Mouse (Mus musculus) midbrain, embryonic 12.5 days (tissue): ENCODE results near the gene Mipol1. TPM values are rescaled to one million over a fixed set of nuclear protein-coding genes. Genes with fewer than 3 reads are reported as not detected.
"Not testable (repeated sequence)": the region's sequence is repeated elsewhere in the genome, so short reads cannot be mapped to it uniquely, and the experiment has no call there.

Experiments used
- ATAC-seq: fragments of 200-750 bp; cut with Nextera tagmentation; 2 replicates; pipeline ENCODE4 v1.8.0; 2017; ENCODE audit warnings: low read depth, moderate TSS enrichment, moderate library complexity; ENCODE audit not compliant: low FRiP score
- H3K27ac ChIP-seq: fragments of 300-500 bp; sonication (generic); replicated peaks from 2 replicates; pipeline ENCODE4 v1.5.1; 2016; ENCODE audit warnings: mild to moderate bottlenecking
- H3K27me3 ChIP-seq: fragments of 300-500 bp; sonication (generic); 2 replicates; pipeline ENCODE4 v1.6.1; 2016; ENCODE audit warnings: mild to moderate bottlenecking
- H3K36me3 ChIP-seq: fragments of 300-500 bp; sonication (generic); 2 replicates; pipeline ENCODE4 v1.6.1; 2016
- H3K4me1 ChIP-seq: fragments of 300-500 bp; sonication (generic); 2 replicates; pipeline ENCODE4 v1.6.1; 2016
- H3K4me2 ChIP-seq: fragments of 300-500 bp; sonication (generic); replicated peaks from 2 replicates; pipeline ENCODE4 v1.6.1; 2016; ENCODE audit warnings: mild to moderate bottlenecking, moderate library complexity
- H3K4me3 ChIP-seq: fragments of 300-500 bp; sonication (generic); 2 replicates; pipeline ENCODE4 v1.5.1; 2016; ENCODE audit warnings: mild to moderate bottlenecking
- H3K9ac ChIP-seq: fragments of 300-500 bp; sonication (generic); replicated peaks from 2 replicates; pipeline ENCODE4 v1.6.1; 2016; ENCODE audit warnings: mild to moderate bottlenecking, moderate library complexity
- H3K9me3 ChIP-seq: fragments of 300-500 bp; sonication (generic); 2 replicates; pipeline ENCODE4 v1.6.1; 2016; ENCODE audit warnings: mild to moderate bottlenecking
- WGBS: fragments of 180-500 bp; shearing (Covaris S2); methylation state at CpG from one replicate; pipeline ENCODE4 v1.1.7; 2016; 5-methylcytosine and 5-hydroxymethylcytosine counted together
- polyA plus RNA-seq: library from polyadenylated mRNA; unstranded; fragments of >200 nt; fragmentation: Nextera tagmentation; extraction: Ambion mirVana; gene quantifications from 2 replicates; pipeline ENCODE4 v1.2.1, GENCODE M21; 2016

The Mipol1 gene
- polyA plus RNA-seq, 1 experiment from 2014 or later: 7.9 TPM

GRCm38 (mm10) chr12:57387588-57388292 is 157.5 kb downstream of the Mipol1 start:
- Histone ChIP-seq H3K4me2 (no peak overlapping the region), H3K4me3 (no peak overlapping the region), H3K36me3 (no peaks in the 10 kb centered on the region), H3K9me3 (no peaks in the 10 kb centered on the region), H3K9ac (no peak overlapping the region), H3K27me3 (no peaks in the 10 kb centered on the region), H3K4me1 (no peaks in the 10 kb centered on the region), H3K27ac (no peak overlapping the region)
- no peak for ATAC-seq
- WGBS: 91% methylated on average over 2 of the region's 2 CpGs

- Histone ChIP-seq H3K4me3 (no peak overlapping the region), H3K4me2 (peak overlapping the region; percentile 19; the same call in 1 of the 2 replicates), H3K9me3 (no peaks in the 10 kb centered on the region), H3K9ac (no peak overlapping the region), H3K27ac (no peak overlapping the region), H3K27me3 (peaks cover 4% of the 10 kb centered on the region; the same call in 1 of the 2 replicates), H3K4me1 (peaks cover 24% of the 10 kb centered on the region), H3K36me3 (no peaks in the 10 kb centered on the region)
- 17% methylated on average over 4 of the region's 4 CpGs for WGBS
- ATAC-seq: peak; percentile 77
These were observed 169.3 kb downstream of the Mipol1 start for GRCm38 (mm10) chr12:57399547-57399946.

GRCm38 (mm10) chr12:57400186-57400585 is 170.0 kb downstream of the Mipol1 start:
- H3K9ac ChIP-seq: no peak overlapping the region
- H3K9me3 ChIP-seq: no peaks in the 10 kb centered on the region
- 13% methylated on average over 4 of the region's 4 CpGs for WGBS
- H3K27ac ChIP-seq: no peak overlapping the region
- H3K27me3 ChIP-seq: peaks cover 4% of the 10 kb centered on the region; the same call in 1 of the 2 replicates
- no peak overlapping the region for H3K4me3 ChIP-seq
- H3K4me2 ChIP-seq: no peak overlapping the region
- no peaks in the 10 kb centered on the region for H3K36me3 ChIP-seq
- peaks cover 24% of the 10 kb centered on the region for H3K4me1 ChIP-seq
- ATAC-seq: no peak

- no peaks in the 10 kb centered on the region for H3K9me3 ChIP-seq
- ATAC-seq: no peak
- peak overlapping the region; percentile 37 for H3K4me2 ChIP-seq
- 12% methylated on average over 7 of the region's 7 CpGs for WGBS
- H3K4me3 ChIP-seq: no peak overlapping the region
- H3K36me3 ChIP-seq: no peaks in the 10 kb centered on the region
- no peak overlapping the region for H3K27ac ChIP-seq
- no peak overlapping the region for H3K9ac ChIP-seq
- peaks cover 4% of the 10 kb centered on the region; the same call in 1 of the 2 replicates for H3K27me3 ChIP-seq
- peaks cover 24% of the 10 kb centered on the region for H3K4me1 ChIP-seq
These were observed 170.9 kb downstream of the Mipol1 start for GRCm38 (mm10) chr12:57401126-57401525.

GRCm38 (mm10) chr12:57402360-57402759 is 172.1 kb downstream of the Mipol1 start:
- ATAC-seq: no peak
- 71% methylated on average over 6 of the region's 6 CpGs for WGBS
- no peaks in the 10 kb centered on the region for H3K9me3 ChIP-seq
- H3K4me1 ChIP-seq: peaks cover 24% of the 10 kb centered on the region
- H3K4me3 ChIP-seq: no peak overlapping the region
- no peaks in the 10 kb centered on the region for H3K36me3 ChIP-seq
- no peak overlapping the region for H3K9ac ChIP-seq
- no peak overlapping the region for H3K4me2 ChIP-seq
- H3K27me3 ChIP-seq: peaks cover 4% of the 10 kb centered on the region; the same call in 1 of the 2 replicates
- no peak overlapping the region for H3K27ac ChIP-seq

- H3K27ac ChIP-seq: no peak overlapping the region
- H3K9ac ChIP-seq: no peak overlapping the region
- no peaks in the 10 kb centered on the region for H3K4me1 ChIP-seq
- no peaks in the 10 kb centered on the region for H3K9me3 ChIP-seq
- H3K4me3 ChIP-seq: no peak overlapping the region
- no peak overlapping the region for H3K4me2 ChIP-seq
- ATAC-seq: no peak
- no peaks in the 10 kb centered on the region for H3K27me3 ChIP-seq
- no peaks in the 10 kb centered on the region for H3K36me3 ChIP-seq
These were observed 179.7 kb downstream of the Mipol1 start for GRCm38 (mm10) chr12:57409976-57410375.

GRCm38 (mm10) chr12:57413833-57414232 is 183.6 kb downstream of the Mipol1 start:
- no peak overlapping the region for H3K4me2 ChIP-seq
- H3K4me3 ChIP-seq: no peak overlapping the region
- no peak for ATAC-seq
- H3K27me3 ChIP-seq: no peaks in the 10 kb centered on the region
- H3K36me3 ChIP-seq: no peaks in the 10 kb centered on the region
- no peak overlapping the region for H3K9ac ChIP-seq
- H3K9me3 ChIP-seq: no peaks in the 10 kb centered on the region
- 87% methylated on average over 3 of the region's 3 CpGs for WGBS
- H3K4me1 ChIP-seq: no peaks in the 10 kb centered on the region
- H3K27ac ChIP-seq: no peak overlapping the region

GRCm38 (mm10) chr12:57424902-57425301 is 194.7 kb downstream of the Mipol1 start:
- no peak for ATAC-seq
- H3K4me3 ChIP-seq: no peak overlapping the region
- H3K4me1 ChIP-seq: no peaks in the 10 kb centered on the region
- no peaks in the 10 kb centered on the region for H3K27me3 ChIP-seq
- H3K27ac ChIP-seq: no peak overlapping the region
- H3K9ac ChIP-seq: no peak overlapping the region
- H3K9me3 ChIP-seq: no peaks in the 10 kb centered on the region
- 94% methylated on average over 5 of the region's 5 CpGs for WGBS
- no peak overlapping the region for H3K4me2 ChIP-seq
- H3K36me3 ChIP-seq: no peaks in the 10 kb centered on the region

GRCm38 (mm10) chr12:57428243-57428642 is 198.0 kb downstream of the Mipol1 start:
- Histone ChIP-seq H3K9ac (no peak overlapping the region), H3K4me1 (no peaks in the 10 kb centered on the region), H3K9me3 (no peaks in the 10 kb centered on the region), H3K27ac (no peak overlapping the region), H3K36me3 (no peaks in the 10 kb centered on the region), H3K4me3 (no peak overlapping the region), H3K27me3 (no peaks in the 10 kb centered on the region), H3K4me2 (no peak overlapping the region)
- WGBS: 96% methylated on average over 3 of the region's 3 CpGs
- ATAC-seq: no peak

GRCm38 (mm10) chr12:57428767-57429166 is 198.5 kb downstream of the Mipol1 start:
- no peak for ATAC-seq
- no peak overlapping the region for H3K27ac ChIP-seq
- no peaks in the 10 kb centered on the region for H3K27me3 ChIP-seq
- no peak overlapping the region for H3K9ac ChIP-seq
- H3K4me3 ChIP-seq: no peak overlapping the region
- WGBS: 87% methylated on average over 2 of the region's 2 CpGs
- H3K9me3 ChIP-seq: no peaks in the 10 kb centered on the region
- H3K4me1 ChIP-seq: no peaks in the 10 kb centered on the region
- no peak overlapping the region for H3K4me2 ChIP-seq
- no peaks in the 10 kb centered on the region for H3K36me3 ChIP-seq

- H3K36me3 ChIP-seq, ATAC-seq, H3K27me3 ChIP-seq, H3K27ac ChIP-seq, H3K9me3 ChIP-seq, H3K4me3 ChIP-seq, H3K4me1 ChIP-seq, H3K9ac ChIP-seq, H3K4me2 ChIP-seq: not testable (repeated sequence)
- whole genome bisulfite sequencing: 63% methylated on average over 8 of the region's 8 CpGs
These were observed 206.9 kb downstream of the Mipol1 start for GRCm38 (mm10) chr12:57436939-57437659.

- Histone ChIP-seq H3K9me3 (no peaks in the 10 kb centered on the region), H3K4me1 (no peaks in the 10 kb centered on the region), H3K27me3 (no peaks in the 10 kb centered on the region), H3K27ac (no peak overlapping the region), H3K4me3 (no peak overlapping the region), H3K9ac (no peak overlapping the region), H3K4me2 (no peak overlapping the region), H3K36me3 (no peaks in the 10 kb centered on the region)
- no peak for ATAC-seq
- 49% methylated on average over 10 of the region's 10 CpGs for WGBS
These were observed 214.2 kb downstream of the Mipol1 start for GRCm38 (mm10) chr12:57444281-57444903.
